Mouse (Mus musculus) left cerebral cortex, postnatal 10 days (tissue): ENCODE measurements at regions not wholly inside any gene's neighbourhood (a gene's known extent, or its start where the extent isn't known, plus 50 kb on each side); places are given as distances from the start of the nearest gene placed in this dataset.
A peak's percentile ranks its signal among the peaks of the same experiment; 100 is the strongest.

Experiments used
- DNase-seq, 2 experiments: peaks; one replicate each; pipeline ENCODE4 v3.0.0; 2021 to 2022; ENCODE audit warnings: low spot score in 2 of 2, mixed read lengths in 1 of 2; ENCODE audit errors: extremely low spot score in 1 of 2
- intact Hi-C: fragments of 180-260 bp; cut with DNase I; formaldehyde crosslinking; loops from one replicate; pipeline ENCODE4 v1.15.1; 2025

DNA sequence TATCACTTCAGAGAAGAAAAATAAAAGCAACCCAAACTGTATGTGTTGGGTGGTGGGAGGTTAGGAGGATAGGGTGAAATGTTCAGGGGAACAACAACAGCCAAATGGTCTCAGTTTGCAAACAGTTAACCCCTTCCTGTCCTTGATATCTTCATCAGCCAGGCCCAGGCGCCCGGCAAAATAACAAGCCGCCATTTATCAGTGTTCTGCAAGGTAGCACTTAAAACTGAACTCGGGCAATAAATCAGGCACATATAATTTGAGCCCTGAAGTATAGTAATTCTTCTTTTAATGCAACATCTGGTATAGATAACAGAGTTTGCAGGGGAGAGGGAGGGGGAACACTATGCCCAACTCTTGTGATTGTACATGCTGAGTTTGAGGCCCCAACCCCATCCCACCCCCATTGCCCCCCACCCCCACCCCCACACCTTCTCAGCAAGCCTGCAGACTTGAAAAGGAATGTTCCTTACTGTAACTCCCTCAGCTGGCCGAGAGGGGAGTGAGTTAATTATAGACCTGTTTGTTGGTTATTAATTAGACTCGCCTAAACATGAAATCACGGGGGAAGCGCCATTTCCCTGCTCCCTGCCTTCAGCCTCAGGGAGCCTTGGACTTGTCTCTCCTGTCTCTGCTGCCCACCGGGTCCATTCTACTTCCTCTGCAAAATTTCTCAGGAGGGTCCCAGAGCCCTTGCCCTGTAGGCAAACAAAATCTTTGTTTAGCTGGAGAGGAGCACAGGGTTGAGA lies 223.9 kb upstream of the Usp24 start:
- no peak for DNase-seq
- intact Hi-C loops = no loop called here

DNA sequence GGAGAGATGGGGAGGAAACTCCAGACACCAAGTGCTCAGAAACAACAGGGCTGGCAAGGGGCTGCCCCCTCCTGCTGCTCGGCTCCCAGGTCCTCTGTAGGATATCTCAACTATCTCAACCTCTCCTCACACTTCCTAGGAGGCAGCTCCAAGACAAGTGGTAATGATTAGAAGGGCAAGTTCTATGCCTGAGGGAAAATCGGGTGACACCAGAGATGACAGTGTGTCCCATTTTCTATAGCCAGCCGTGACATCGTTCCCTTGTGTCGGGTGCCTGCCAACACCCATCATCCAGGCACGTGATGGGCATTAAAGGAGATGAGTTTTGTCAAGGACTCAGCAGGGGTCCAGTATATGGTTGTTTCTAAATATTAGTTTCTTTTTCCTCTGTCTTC lies 223.3 kb upstream of the Usp24 start:
- intact Hi-C loops = no loop called here
- DNase-seq = no peak

DNA sequence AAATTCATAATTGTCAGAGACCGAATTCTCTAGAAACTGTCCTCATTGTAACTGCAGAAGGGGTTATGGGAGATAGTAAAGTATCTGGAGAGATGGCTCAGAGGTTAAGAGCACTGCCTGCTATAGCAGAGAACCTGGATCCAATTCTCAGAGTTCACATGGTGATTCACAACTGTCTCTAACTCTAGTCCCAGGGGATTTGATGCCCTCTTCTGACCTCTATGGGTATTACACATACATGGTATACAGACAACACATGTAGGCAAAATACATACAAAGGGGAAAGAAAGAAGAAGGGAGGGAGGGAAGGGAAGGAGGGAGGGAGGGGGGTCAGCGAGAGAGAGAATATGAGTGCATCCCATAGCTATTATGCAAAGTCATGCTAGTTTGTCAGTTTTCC lies 222.8 kb upstream of the Usp24 start:
- DNase-seq = no peak
- intact Hi-C loops = no loop called here

DNA sequence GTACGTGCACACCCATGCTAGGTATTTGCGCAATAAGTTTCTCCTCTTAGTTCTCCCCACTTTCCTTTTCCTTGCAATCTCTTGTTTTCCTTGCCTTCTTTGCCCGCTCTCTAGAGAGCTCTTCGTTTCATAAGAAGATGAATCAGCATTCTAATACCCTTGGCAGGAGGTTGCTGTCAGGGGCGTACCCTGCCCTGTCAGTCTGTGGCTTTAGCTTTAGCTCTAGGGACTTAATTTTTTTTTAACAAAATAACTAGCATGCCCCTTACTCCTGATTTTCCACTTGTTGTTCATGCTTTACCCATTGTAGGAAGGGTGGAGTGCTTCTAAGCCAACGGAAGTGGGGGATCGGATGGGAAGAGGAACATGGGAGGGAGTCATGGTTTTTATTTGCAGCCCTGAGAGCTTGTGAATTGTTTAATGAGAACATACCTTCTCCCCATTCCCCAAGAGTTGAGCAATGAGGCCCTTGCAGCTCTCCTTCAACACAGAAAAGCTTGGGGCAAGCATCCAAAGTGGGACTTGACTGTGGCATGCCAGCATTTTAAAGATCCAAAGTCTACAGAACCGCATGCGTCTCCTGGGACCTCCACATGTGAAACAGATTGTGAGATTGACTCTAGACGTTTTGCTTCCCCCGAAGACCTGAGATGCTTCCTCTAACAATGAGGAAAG lies 221.0 kb upstream of the Usp24 start:
- intact Hi-C loops = no loop called here
- DNase-seq = no peak

DNA sequence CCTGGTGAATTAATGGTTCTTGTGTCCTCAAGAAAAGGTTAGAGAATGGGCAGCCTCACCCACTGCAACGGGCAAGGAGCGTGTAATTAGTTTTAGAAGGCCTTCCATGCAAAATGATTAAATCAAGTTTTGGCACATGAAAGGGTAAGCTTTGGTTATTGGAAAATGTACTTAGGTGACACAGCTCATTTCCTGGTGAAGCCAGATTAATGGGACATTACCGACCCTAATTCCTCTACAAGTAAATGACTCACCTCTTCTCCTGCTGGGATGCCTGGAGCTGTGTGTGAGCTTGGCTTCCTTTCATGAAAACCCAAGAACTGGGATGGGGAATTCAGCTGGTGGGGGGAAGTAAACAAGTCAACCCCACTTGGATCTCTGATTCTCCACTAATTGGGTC lies 219.9 kb upstream of the Usp24 start:
- DNase-seq = no peak
- intact Hi-C loops = no loop called here

DNA sequence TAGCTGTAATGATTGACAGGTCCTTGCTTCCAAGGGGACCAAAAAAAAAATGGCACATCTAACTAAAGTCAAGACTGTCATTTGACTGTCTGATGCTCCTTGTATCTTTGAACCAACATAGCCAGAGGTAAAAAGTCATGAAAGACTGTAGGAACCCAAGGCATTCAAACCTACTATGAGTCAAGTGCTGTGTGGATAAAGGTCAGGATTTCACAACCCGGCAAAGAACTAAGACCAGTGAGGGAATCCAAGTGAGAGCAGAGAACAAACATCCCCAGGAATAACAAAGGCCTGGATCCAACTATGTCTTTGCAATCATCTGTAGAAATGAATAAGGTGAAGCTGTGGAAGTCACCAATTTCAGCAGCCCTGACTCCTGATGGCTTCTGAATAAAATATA lies 218.2 kb upstream of the Usp24 start:
- intact Hi-C loops = no loop called here
- no peak for DNase-seq

DNA sequence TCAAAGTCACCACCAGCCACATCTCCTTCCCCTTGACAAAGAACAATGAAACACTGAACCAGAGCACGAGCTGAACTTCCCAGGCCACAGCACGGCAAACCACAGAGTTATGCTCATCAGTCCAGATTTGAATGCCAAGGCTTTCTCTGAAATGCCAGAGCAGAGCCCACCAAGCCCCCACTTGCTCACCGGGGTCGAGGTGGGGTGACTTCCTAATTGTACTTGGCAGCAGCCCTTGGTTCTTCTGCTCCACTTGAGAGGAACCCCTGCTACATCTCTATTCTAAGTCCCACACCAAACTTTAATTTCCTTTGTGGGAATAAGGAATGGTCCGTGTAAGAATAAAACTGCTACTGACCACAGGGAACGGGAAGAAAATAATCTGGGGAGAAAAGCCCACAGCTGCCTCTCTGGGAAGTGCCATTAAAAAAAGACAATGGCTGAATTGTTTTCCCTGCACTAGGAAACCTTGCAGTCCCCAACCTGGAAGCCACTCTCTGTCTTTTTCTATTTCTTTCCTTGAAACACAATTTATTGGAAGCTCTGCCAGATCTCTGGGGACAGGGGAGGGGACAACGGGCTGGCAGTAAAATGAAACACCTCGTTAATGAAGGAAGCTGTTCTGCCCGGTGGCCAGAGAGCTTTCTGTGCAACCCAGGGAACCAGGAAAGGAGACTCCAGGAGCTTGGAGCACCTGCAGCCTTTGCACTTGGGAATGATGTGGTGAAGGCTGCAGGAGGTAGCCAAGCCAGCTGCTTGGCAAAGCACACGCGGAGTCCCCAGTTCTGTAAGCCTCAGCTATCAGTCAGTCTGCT lies 215.6 kb upstream of the Usp24 start:
- no peak for DNase-seq
- intact Hi-C loops = no loop called here

DNA sequence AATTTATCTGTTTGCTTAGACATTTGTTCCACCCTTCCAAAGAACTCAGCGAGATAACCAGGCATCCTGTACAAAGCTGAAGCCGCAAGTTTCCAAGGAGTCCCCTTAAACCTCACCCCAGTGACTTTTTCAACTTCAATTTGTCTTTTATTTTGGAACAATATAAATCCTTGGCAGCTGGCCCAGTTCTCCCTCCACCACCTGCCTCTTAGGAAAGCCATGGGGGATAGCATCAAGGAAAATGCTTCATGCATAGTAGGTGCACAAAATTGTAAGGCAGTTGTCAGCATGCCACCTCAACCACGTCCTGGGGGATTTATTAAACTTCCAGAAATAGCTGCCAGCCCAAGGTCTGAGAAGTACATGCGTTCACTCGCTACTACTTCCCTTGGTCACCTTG lies 214.1 kb upstream of the Usp24 start:
- DNase-seq = no peak
- intact Hi-C loops = no loop called here

DNA sequence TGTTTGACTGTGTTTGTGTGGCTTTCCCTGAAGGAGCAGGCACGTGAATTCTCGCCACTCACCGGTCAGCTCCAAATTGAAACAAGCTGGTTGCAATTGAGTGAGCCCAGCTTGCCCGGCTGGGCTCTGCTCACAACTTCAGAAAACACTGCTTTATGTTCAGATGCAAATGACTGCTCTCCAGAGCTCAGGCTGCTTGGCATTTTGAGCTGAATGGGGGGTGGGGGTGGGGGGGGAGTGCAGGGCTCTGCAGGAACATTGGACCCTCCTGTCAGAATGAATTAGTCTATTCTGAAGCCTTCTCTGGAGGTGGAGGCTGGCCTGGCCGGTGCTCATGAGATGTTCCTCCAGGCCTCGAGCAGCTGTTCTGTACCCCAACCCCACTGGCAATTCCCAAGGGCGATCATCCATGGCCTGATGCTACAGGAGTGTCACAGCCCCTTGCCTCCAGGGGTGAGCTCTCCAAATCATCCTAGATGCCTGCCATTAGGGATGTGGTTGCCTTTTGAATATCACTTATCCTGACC lies 213.5 kb upstream of the Usp24 start:
- intact Hi-C loops = no loop called here
- no peak for DNase-seq

DNA sequence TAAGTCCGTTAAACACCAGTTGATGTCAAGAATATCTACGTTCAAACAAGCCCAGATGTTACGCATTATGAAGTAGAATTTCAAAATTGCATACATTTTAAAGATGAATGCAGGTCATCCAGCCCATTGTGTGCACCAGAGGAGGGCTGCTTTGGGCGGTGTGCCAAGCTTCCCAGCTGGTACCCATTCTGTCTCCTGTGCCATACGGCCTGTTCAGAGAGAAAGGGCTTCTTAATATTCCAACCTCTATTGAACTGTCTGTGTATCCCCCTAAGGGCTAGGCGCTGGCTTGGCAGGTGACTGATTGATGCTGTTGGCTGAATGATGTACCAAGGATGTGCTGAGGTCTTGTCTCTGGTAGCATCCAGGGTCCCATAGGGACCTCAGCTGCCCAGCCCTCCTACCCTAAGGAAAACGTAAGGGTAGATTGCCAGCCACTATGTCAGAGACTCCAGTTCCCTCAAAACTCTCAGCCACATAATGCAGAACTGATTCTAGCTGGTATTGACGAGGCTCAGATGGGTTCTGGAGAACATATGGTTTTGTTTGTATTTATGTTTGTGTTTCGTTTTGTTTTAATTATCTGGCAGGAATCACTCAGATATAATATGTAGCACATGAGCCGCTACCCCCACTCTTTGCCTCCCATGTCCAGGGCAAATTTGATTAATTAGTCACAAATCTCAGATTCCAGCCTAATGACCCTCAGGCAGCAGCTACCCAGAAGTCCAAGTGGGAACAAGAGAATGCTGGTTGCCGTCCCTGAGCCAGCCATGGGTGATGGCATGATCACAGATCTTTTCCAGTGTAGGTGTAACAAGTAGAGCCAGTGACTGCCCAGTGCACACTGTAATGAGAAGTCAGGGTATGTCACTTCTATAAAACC lies 212.0 kb upstream of the Usp24 start:
- intact Hi-C loops = no loop called here
- DNase-seq = peak in 1 of 2 experiments; percentile 38

DNA sequence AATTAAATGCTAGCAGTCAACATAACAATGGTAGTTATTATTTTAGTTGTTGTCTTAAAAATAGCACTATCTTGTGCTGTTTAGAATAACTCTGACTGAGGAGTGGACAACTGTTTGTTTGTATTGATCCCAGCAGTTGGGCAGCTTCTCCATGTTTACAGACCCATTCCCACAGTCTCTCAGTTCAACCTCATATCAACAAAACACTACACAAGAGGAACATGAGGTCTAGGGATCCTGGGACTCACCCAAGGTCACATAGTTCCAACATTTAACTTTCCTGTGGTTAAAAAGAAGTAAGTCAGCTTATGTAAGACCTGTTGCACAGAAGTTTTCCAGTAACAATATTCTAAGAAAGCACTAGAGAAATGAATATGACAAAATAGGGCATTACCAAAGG lies 203.0 kb upstream of the Usp24 start:
- intact Hi-C loops = no loop called here
- no peak for DNase-seq

DNA sequence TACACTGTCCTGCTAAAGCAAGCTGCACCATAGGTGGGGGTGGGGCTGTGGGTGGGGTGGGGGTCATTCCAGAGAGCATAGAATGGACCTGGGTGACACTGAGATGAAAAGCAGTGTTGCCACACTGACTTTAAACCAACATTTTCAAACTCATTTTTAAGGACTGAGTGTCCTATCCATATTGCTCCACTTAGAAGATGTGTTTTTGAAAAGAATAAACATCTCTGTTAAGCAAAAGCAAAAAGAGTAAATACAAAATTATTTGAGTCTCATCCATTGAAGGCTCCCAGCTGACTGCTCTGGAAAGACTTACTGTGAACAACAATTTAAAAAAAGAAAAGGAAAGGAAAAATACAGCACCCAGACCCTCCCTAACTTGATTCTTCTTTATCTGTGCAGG lies 202.3 kb upstream of the Usp24 start:
- intact Hi-C loops = no loop called here
- no peak for DNase-seq

DNA sequence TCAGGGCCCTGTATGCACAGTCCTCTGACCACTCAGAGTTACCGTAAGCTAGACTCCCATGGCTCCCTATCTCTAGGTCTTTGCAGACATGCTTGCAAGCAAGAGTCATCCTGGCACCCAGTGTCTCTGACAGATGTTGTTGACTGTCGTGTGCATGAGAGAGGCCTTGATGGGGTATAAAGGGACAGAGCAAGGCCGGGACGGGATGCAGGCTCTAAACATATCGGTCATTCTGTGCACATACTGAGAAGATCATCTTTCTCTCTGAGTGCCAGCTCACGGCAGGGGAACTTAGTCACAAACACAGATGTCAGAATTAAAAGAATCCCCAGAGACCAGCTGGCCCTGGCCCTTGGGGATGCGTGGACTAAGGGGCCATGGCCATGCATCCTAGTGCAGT lies 199.4 kb upstream of the Usp24 start:
- DNase-seq = peak in 1 of 2 experiments; percentile 28
- intact Hi-C loops = no loop called here

DNA sequence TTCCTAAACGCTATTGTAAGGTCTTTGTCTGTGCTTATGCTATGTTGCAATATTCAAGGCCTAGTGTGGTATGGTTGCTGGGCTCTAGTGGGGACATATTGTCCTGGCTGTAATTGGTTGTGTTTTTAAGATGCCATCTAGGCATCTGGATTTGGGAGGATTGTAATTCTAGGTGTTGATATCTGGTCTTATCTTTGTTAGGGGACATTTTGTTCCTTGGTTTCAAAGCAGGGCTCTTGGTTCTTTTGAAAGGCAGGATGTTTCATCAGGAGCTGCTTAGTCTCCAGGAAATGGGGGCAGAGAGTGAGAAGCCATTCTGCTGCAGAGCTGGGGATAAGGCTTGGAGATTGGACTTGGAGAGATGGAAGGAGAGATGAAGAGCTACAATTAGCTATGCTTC lies 194.7 kb upstream of the Usp24 start:
- intact Hi-C loops = no loop called here
- no peak for DNase-seq

DNA sequence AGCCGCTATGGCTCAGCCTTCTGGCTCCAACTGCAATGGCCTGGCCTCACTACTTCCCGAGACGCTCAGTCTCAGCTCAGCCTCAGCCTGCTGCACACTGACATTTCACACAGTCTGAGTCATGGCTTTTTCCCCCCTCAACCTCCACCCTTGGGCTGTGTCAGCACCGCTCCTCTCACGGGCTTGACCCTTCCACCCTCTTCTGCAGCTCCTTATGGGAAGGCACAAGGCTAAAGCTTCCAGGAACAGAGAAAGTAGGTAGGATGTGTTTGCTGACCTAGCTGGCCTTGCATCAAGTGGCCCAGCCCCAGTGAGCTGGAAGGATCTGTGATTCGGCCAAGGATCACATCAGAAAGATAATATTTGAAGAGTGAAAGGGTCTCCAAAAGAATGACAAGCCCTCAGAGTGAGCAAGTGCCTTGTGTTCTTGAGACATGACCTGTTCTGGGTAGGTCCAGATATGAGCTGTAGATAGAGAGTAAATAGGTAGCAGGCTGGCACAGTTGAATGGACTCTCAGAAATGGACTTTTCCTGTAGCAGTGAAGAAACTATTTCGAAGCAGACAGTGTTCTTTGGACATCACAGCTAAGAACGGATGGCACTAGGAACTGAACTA lies 192.9 kb upstream of the Usp24 start:
- intact Hi-C loops = no loop called here
- no peak for DNase-seq

DNA sequence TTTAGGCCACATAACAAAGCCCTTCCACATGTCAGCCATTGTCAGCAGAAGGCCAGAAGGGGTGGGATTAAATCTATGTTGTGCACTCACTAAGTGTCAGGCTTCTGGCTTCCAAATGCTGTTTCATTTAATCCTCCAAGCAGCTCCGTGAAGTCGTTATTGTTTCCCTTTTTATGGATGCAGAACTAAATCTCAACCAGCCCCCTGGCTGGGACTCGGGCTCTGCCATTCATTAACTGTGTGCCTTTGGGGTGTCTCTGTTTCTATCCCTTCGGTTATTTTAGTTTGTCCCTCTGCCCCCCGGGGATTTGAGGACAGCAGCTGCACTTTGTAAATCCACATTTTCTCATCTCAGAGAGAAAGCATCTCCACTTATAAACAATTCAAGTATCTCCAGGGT lies 188.8 kb upstream of the Usp24 start:
- intact Hi-C loops = no loop called here

DNA sequence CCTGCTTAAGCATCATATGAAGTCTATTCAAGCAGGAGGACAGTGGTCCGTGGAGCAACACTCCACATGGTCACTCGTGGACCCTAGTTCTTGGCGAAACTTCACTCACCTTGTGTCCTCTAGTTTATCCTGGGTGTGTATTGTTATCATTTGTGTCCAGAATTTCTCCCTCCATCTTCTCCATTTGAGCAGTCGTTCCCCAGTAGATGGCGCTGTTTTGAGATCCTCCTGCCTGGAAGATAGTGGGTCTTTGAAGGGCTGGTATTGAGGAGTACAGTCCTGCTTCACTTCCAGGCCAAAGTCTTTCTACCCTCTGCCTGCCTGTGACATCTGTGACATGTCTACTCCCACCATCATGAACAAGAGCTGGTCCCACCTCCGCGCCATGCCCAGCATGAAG lies 188.4 kb upstream of the Usp24 start:
- intact Hi-C loops = no loop called here
- DNase-seq = peak in 1 of 2 experiments; percentile 32

More for the DNA sequence above, 188.8 kb upstream of the Usp24 start:
- no peak for DNase-seq

DNA sequence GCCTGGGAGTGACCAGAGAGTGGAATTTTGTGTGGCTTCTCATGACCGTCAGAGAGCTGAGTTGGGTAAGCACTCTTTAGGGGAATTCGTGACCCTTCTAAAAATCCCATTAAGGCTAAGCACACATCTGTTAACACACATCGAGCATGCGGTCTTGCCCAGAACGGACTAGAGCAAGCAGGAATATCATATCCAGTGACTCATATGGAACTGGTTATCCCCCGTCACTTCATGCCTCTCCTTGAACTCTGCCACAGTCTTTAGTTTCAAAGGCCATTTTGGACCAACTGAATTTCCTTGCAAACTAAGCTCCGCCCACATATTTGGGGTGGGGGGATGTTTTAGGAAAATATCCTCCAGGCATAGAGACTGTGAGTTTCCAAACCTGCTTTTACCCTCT lies 186.7 kb upstream of the Usp24 start:
- intact Hi-C loops = no loop called here
- no peak for DNase-seq
